Mouse (Mus musculus): Measurements from ENCODE around the gene Lyl1.
"Not testable (repeated sequence)": the region's sequence is repeated elsewhere in the genome, so short reads cannot be mapped to it uniquely, and the experiment has no call there.

The Lyl1 gene

DNA sequence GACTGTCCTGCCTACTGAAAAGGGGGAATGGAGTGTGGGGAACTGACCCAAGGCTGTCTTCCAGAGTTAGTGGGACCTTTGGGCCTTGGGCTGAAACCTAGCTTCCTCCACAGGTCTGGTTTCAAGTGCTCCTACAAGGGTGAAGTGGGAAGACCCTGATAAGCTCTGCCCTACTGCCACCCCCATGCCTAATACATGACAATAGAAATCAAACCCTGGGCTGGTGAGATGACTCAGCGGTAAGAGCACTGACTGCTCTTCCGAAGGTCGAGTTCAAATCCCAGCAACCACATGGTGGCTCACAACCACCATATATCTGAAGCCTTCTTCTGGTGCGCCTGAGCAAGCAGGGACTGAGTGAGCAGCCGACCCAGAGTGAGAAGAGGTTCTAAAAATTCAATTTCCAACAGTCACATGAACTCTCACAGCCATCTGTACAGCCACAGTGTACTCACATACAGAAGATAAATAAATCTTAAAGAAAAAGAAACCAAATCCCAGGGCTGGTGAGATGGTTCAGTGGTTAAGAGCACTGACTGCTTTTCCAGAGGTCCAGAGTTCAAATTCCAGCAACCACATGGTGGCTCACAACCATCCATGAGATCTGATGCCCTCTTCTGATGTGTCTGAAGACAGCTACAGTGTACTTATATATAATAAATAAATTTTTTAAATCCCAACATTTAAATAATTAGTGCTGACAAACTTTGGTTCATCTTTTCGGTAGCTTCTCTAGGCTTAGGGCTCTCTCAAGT is 32.3 kb upstream of the Lyl1 start:
- no peak for DNase-seq

DNA sequence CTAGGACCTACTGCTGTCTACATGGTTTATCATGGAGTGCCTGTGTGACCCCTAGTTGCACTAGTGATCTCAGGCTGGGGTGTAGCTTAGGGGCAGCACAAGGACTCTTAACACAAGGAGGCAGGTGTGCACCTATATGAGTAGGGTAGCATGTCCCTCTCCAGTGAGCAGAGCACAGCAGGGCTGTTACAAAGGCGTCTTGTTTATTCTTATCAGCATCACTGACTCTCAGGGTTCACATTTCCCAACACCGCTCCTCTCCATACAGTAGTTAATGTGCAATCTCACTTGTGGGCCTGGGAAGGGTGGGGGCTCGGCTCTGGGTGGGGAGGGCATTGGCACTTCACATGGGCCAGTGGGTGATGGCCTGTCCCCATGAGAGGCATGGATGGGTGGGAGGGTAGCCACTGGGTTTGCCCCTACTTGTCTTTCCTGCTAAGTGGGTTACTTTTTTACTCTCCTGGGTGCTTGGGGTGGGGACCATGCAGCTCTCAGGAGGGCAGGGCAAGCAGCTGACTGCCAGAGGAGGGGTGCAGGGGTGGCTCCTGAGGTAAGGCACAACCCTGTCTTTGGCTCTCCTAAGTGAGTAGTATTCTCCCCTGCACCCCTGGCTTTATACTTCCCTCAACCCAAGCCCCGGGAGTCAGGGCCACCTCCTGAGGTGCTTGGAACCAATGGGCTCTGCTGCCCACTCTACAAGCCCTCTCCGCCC is 30.8 kb upstream of the Lyl1 start:
- not testable (repeated sequence) for DNase-seq

DNA sequence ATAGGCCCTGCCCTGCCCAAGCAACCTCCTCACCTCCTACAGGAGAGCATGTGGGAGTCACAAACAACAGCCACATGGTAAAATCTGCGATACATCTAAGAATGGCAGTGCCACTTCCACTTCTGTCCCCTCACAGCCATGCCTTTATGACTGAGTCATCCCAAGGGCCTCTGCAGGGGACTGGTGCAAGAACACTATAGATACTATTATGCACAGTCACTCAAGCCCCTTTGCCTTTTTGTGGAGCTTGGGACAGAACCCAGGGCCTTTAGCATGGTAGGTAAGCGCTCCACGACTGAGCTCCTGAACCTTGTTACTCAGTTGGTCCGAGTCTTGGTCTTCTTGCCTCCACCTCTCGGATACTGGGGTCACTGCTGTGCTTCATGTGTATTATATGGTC is 24.0 kb upstream of the Lyl1 start:
- no peak for DNase-seq

GRCm38 (mm10) chr8:84681476-84681875 is 19.8 kb upstream of the Lyl1 start:
- no peak for DNase-seq

- no peak for DNase-seq
Observed at GRCm38 (mm10) chr8:84682257-84682656, 19.0 kb upstream of the Lyl1 start.

- DNase-seq, result peak; percentile 42 to 51
Observed at GRCm38 (mm10) chr8:84684537-84684936, 16.7 kb upstream of the Lyl1 start.

- peak; percentile 47 to 58 for DNase-seq
Observed at GRCm38 (mm10) chr8:84686191-84687002, 14.9 kb upstream of the Lyl1 start, which contains the start of gene Trmt1. Gene Trmt1, plus strand, starts transcription at chr8:84686307.

- peak in 1 of 2 experiments; percentile 67 for DNase-seq
Observed at GRCm38 (mm10) chr8:84687003-84687704, 14.1 kb upstream of the Lyl1 start.

GRCm38 (mm10) chr8:84687705-84688100 is 13.6 kb upstream of the Lyl1 start, which contains the start of gene Nacc1:
Gene Nacc1, minus strand, starts transcription at chr8:84687862.
- peak; percentile 94 to 95 for DNase-seq

GRCm38 (mm10) chr8:84689091-84689915 is 12.0 kb upstream of the Lyl1 start:
- peak; percentile 93 to 94 for DNase-seq

DNA sequence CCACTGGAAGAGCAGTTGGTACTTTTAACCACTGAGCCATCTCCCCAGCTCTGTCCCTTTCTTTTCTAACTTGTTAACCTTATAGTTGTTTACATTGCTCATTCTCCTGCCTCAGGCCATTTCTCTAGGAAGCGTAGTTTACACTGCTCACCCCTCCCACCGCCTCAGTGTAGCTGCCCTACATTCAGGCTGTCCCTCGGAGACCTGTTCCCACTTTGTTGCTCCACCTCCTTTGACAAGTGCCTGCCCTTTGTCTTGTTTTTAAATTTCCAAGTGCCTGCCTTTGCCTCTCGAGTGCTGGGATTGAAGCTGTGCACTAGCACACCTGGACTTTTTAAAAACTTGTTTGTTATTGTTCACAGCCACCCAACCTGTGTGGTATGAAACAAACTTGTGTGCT is 7.9 kb upstream of the Lyl1 start:
- no peak for DNase-seq

DNA sequence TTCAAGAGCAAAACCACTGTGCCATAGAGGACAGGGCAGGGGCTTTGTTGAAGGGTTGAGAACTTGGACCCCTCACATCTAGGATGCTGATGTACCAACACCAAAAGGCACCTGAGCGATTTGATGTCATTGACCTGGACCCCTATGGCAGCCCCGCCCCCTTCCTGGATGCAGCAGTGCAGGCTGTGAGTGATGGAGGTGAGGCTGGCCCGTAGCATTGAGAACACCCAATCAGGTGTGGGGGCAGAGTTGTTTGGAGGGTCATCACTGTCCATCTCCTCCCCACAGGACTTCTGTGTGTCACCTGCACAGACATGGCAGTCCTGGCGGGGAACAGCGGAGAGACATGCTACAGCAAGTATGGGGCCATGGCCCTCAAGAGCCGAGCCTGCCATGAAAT is 6.1 kb upstream of the Lyl1 start:
- DNase-seq, result peak in 1 of 2 experiments; percentile 16

- DNase-seq, result peak; percentile 83 to 87
Observed at GRCm38 (mm10) chr8:84697166-84698130, 3.8 kb upstream of the Lyl1 start.

DNA sequence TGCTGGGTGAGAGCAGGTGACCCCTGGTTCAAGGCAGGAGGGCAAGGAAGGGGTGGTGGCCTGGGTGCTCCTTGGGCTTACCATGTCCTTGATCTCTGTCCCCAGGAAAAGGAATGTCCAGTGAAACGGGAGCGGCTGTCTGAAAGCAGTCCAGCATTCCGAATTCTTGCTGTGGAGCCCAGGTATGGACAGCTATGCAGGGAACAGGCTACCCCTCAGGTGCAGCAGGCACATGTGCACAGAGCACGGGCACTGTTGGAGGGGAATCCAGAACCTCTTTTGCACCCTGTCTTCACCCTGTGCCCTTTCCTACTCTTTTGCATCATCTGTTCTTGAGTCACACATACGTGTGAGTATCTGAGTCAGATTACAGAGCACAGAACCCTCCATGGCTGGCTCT is 3.0 kb upstream of the Lyl1 start:
- DNase-seq, result peak in 1 of 2 experiments; percentile 25

DNA sequence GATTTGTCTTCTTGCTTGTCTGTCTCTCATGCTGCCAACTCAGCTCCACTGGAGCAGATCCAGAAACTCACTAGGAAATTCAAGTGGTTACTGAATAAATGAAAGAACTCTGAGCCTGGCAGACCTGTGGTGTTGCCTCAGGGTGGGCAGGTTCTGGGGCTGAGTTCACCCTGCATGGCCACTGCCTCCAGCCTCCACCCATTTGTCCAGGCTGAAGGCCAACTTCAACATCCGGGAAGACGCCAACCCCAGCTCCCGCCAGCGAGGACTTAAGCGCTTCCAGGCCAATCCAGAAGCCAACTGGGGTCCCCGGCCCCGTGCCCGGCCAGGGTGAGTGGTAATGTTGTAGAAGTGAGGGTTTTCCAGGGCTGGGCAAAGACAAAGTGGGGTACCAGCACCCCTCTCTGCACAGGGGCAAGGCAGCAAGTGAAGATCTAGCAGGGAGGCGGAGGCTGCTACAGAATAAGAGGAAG is 2.3 kb upstream of the Lyl1 start:
- DNase-seq, result peak; percentile 84 to 86

DNA sequence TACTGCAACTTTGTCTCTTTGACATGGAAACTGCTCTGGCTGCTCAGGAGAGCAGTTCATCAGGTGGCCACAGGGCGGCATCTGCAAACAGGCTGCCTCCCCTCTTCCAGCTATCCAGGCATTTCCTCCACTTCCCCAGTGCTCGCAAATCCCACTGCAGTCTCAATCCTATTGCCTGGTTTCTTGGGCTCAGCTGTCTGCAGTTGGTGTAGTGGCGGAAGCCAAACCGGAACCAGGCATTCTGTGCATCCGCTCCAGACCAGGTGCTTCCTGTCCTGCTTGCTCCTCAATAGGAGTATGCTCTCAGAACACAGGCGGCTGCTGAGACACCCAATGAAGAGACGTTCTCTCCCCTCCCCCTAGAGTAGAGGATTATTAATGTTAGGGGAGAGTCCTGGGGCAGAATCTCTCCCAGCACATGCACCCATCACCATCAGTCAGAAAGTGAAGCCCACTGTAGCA is 1.4 kb upstream of the Lyl1 start:
- peak; percentile 83 to 84 for DNase-seq

- DNase-seq, result peak in 1 of 2 experiments; percentile 14
Observed at GRCm38 (mm10) chr8:84700526-84700925, 731 bp upstream of the Lyl1 start.

DNA sequence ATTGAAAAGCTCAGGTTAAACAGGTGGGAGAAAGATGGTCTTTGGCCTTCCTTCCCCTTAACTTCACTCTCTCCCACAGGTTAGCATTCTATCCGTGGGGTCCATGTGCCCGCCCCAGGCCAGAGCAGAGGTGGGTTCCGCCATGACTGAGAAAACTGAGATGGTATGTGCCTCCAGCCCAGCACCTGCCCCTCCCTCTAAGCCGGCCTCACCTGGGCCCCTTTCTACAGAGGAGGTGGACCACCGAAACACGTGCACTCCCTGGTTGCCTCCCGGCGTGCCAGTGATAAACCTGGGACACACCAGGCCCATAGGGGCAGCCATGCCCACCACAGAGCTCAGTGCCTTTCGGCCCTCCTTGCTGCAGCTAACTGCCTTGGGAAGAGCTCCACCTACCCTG is 1.3 kb downstream of the Lyl1 start:
- no peak for DNase-seq

DNA sequence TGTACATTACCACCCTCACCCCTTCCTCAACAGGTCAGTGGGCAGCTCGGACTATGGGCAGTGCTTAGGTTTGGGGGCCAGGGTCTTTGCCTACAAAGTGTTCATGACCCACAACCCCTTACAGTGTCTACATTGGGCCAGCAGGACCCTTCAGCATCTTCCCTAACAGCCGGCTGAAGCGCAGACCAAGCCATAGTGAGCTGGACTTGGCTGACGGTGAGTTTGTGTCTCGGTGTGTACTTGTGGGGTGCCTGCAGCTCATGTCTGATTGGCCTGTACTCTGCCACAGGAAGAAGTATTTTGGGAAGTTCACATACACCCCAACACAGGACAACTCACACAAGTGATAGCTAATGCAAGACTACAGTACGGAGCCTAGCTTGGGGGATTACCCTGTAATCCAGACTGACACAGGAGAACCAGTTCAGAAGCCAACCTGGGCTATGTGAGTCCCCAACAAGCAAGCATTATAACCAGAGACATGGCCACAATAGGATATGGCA is 1.8 kb downstream of the Lyl1 start:
- peak in 1 of 2 experiments; percentile 28 for DNase-seq

All from cerebellum, postnatal 10 days (tissue).